Mouse (Mus musculus) granulocyte monocyte progenitor cell, adult 5-6 weeks (primary cell): ENCODE measurements around the gene Vps13a. TPM values are rescaled to one million over a fixed set of nuclear protein-coding genes. Genes with fewer than 3 reads are reported as not detected.
"Not testable (repeated sequence)": the region's sequence is repeated elsewhere in the genome, so short reads cannot be mapped to it uniquely, and the experiment has no call there.

Experiments used
- ATAC-seq: replicated peaks from 2 replicates; pipeline ENCODE4 v1.8.0; 2016; ENCODE audit warnings: mild to moderate bottlenecking, moderate TSS enrichment, inconsistent platforms; ENCODE audit not compliant: poor library complexity, severe bottlenecking
- total RNA-seq, 2 experiments: library from RNA; stranded (forward) in 1 of 2; stranded (reverse) in 1 of 2; fragments of 200-712, 200-1000 nt in 1 of 2; fragments of >200 nt in 1 of 2; fragmentation: Nextera tagmentation in 1 of 2; gene quantifications; 2 replicates each; pipeline ENCODE4 v1.2.3; 2014 to 2017

Gene Vps13a
- total RNA-seq, 2 experiments from 2014 or later, result 60.5 to 63.0 TPM

GRCm38 (mm10) chr19:16773237-16774016 lies 7.3 kb downstream of the Vps13a start:
- peak; percentile 73 for ATAC-seq

GRCm38 (mm10) chr19:16767407-16767806 lies 13.3 kb downstream of the Vps13a start:
- 0 out of 2 replicates have a peak, but pooled peaks have one; percentile 35 for ATAC-seq

- not testable (repeated sequence) for ATAC-seq
These were observed 23.3 kb downstream of the Vps13a start for GRCm38 (mm10) chr19:16757439-16757838.

GRCm38 (mm10) chr19:16755854-16756253 lies 24.9 kb downstream of the Vps13a start:
- ATAC-seq, result no peak

- no peak for ATAC-seq
These were observed 25.5 kb downstream of the Vps13a start for GRCm38 (mm10) chr19:16755226-16755625.

GRCm38 (mm10) chr19:16753151-16753550 lies 27.6 kb downstream of the Vps13a start:
- ATAC-seq, result no peak

- ATAC-seq, result no peak
These were observed 43.9 kb downstream of the Vps13a start for GRCm38 (mm10) chr19:16736854-16737253.

- ATAC-seq, result no peak
These were observed 52.0 kb downstream of the Vps13a start for GRCm38 (mm10) chr19:16728729-16729128.

- no peak for ATAC-seq
These were observed 65.5 kb downstream of the Vps13a start for GRCm38 (mm10) chr19:16715249-16715648.

GRCm38 (mm10) chr19:16701790-16702189 lies 78.9 kb downstream of the Vps13a start:
- no peak for ATAC-seq

- ATAC-seq, result no peak
These were observed 95.8 kb downstream of the Vps13a start for GRCm38 (mm10) chr19:16684922-16685321.

GRCm38 (mm10) chr19:16684210-16684609 lies 96.5 kb downstream of the Vps13a start:
- ATAC-seq, result no peak

GRCm38 (mm10) chr19:16625610-16626395 lies 154.9 kb downstream of the Vps13a start:
- no peak for ATAC-seq

- no peak for ATAC-seq
These were observed 155.7 kb downstream of the Vps13a start for GRCm38 (mm10) chr19:16624994-16625393.

GRCm38 (mm10) chr19:16623154-16623553 lies 157.6 kb downstream of the Vps13a start:
- ATAC-seq, result no peak

- ATAC-seq, result no peak
These were observed 173.1 kb downstream of the Vps13a start for GRCm38 (mm10) chr19:16607634-16608033.

GRCm38 (mm10) chr19:16602026-16602425 lies 178.7 kb downstream of the Vps13a start:
- no peak for ATAC-seq

GRCm38 (mm10) chr19:16599298-16599970 lies 181.3 kb downstream of the Vps13a start:
- ATAC-seq, result peak; percentile 79

GRCm38 (mm10) chr19:16598653-16599297 lies 182.0 kb downstream of the Vps13a start:
- peak; percentile 20; the same call in 1 of the 2 replicates for ATAC-seq

- ATAC-seq, result no peak
These were observed 183.5 kb downstream of the Vps13a start for GRCm38 (mm10) chr19:16597216-16597615.
